26 mouse cellular contexts compared by ENCODE assay signal in the genomic region with DNA sequence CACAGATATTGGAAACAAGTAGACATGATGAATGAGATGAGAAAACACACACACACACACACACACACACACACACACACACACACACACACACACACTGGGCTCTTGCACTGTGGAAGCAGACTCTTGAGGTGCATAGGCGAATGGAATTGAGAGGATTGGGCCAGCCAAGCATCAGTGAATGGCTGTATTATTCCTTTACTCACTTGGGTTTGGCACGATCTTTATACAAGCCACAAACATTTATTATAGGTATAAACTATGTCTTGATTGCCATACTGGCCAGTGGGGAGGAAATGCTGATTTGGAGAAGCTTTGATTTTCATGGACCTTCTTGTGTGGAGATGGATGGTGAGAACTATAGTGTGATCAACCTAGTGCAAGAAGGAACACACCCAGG. TPM values are rescaled to one million over a fixed set of nuclear protein-coding genes. Genes with fewer than 3 reads are reported as not detected.
"Had no signal": no experiment of that assay in that cellular context is flagged by ENCODE, and none has a peak within 500 bp of the region (broad histone marks: within the 10 kb centered on the region; RNA-seq: fewer than 3 reads in every experiment).

No protein-coding gene starts in this region.

- H3K9ac ChIP-seq: heart, embryonic 12.5 days; hindbrain, embryonic 13.5 days; hindbrain, embryonic 15.5 days; kidney, embryonic 15.5 days; limb, embryonic 12.5 days; liver, embryonic 13.5 days; liver, embryonic 15.5 days had no signal

- H3K36me3 ChIP-seq: heart, embryonic 12.5 days; hindbrain, embryonic 13.5 days; hindbrain, embryonic 15.5 days; kidney, embryonic 15.5 days; limb, embryonic 12.5 days; liver, embryonic 13.5 days; liver, embryonic 15.5 days had no signal

- ATAC-seq: hindbrain, postnatal 0 days; intestine, embryonic 16.5 days had no signal

- H3K27ac ChIP-seq: gastrocnemius, adult 2 months; hindbrain, embryonic 13.5 days; hindbrain, embryonic 15.5 days; hindbrain, postnatal 0 days; kidney, embryonic 15.5 days; kidney, postnatal 0 days; limb, embryonic 12.5 days; liver, embryonic 13.5 days; liver, embryonic 15.5 days had no signal

- DNase-seq: gastrocnemius, adult 2 months; gastrocnemius, postnatal 10 days; gastrocnemius, postnatal 36 days; heart, adult 18-20 months; heart, postnatal 10 days; kidney, adult 11 months; kidney, adult 2 months; kidney, adult 9 months; kidney, postnatal 14 days; kidney, postnatal 36 days; layer of hippocampus, adult 9-11 months; layer of hippocampus, postnatal 36 days; left cerebral cortex, postnatal 4 days; liver; liver, embryonic 13.5 days had no signal

- H3K4me1 ChIP-seq: heart, embryonic 12.5 days; hindbrain, embryonic 13.5 days; hindbrain, embryonic 15.5 days; kidney, embryonic 15.5 days; limb, embryonic 12.5 days; liver, embryonic 13.5 days; liver, embryonic 15.5 days had no signal

- H3K27me3 ChIP-seq: heart, embryonic 12.5 days; hindbrain, embryonic 13.5 days; hindbrain, embryonic 15.5 days; kidney, embryonic 15.5 days; limb, embryonic 12.5 days; liver, embryonic 13.5 days; liver, embryonic 15.5 days had no signal

- H3K9me3 ChIP-seq: heart, embryonic 12.5 days; hindbrain, embryonic 13.5 days; hindbrain, embryonic 15.5 days; kidney, embryonic 15.5 days; limb, embryonic 12.5 days; liver, embryonic 13.5 days; liver, embryonic 15.5 days had no signal

- H3K4me3 ChIP-seq: gastrocnemius, adult 2 months; heart, embryonic 12.5 days; hindbrain, embryonic 13.5 days; hindbrain, embryonic 15.5 days; kidney, embryonic 15.5 days; limb, embryonic 12.5 days; liver, embryonic 13.5 days; liver, embryonic 15.5 days had no signal

- H3K4me2 ChIP-seq: heart, embryonic 12.5 days; hindbrain, embryonic 13.5 days; hindbrain, embryonic 15.5 days; kidney, embryonic 15.5 days; limb, embryonic 12.5 days; liver, embryonic 11.5 days; liver, embryonic 13.5 days; liver, embryonic 15.5 days had no signal

RNA-seq across cellular contexts. Expression of gene Adra1d, which starts 19.4 kb away (rescaled TPM):
- total RNA-seq: hematopoietic stem cell, adult 5-6 weeks had no signal
- polyA plus RNA-seq: limb, embryonic 12.5 days had no signal
